Mouse (Mus musculus) CH12.LX (cell line): Measurements from ENCODE around the gene Atp13a4. TPM values are rescaled to one million over a fixed set of nuclear protein-coding genes. Genes with fewer than 3 reads are reported as not detected.

Source experiments
- DNase-seq: peaks from one replicate; pipeline ENCODE4 v3.0.0-alpha.2; 2013; ENCODE audit errors: extremely low read depth
- H3K27ac ChIP-seq: 2 replicates; pipeline ENCODE4 v1.5.1; 2012; ENCODE audit warnings: low read depth, mild to moderate bottlenecking, control low read depth, moderate library complexity; ENCODE audit not compliant: insufficient read depth
- H3K27me3 ChIP-seq: replicated peaks from 2 replicates; pipeline ENCODE3; 2012; ENCODE audit warnings: inconsistent platforms
- H3K36me3 ChIP-seq, 2 experiments: replicated peaks in 1 of 2; 2 replicates each; pipeline versions ENCODE3 to v1.6.1; 2012; ENCODE audit warnings: inconsistent platforms in 1 of 2, low read length in 1 of 2, mild to moderate bottlenecking in 1 of 2, mixed read lengths in 1 of 2, moderate library complexity in 1 of 2; ENCODE audit not compliant: control insufficient read depth in 1 of 2, insufficient read depth in 1 of 2
- H3K4me1 ChIP-seq, 2 experiments: 2 replicates each; pipeline ENCODE4 v1.6.1; 2012; ENCODE audit warnings: inconsistent platforms in 1 of 2, moderate library complexity in 1 of 2; ENCODE audit not compliant: insufficient read depth in 2 of 2, control insufficient read depth in 1 of 2
- H3K4me2 ChIP-seq: 2 replicates; pipeline ENCODE4 v1.6.1; 2012; ENCODE audit warnings: low read depth, mild to moderate bottlenecking, control low read depth; ENCODE audit not compliant: poor library complexity, insufficient read depth, severe bottlenecking
- H3K4me3 ChIP-seq, 3 experiments: fragments of 150-350 bp in 1 of 3; sonication (generic) in 1 of 3; replicated peaks in 1 of 3; 2 replicates each; pipeline versions ENCODE3 to v1.5.1; 2011 to 2012; ENCODE audit warnings: low read depth in 2 of 3, low read length in 2 of 3, mild to moderate bottlenecking in 2 of 3, moderate library complexity in 2 of 3, control low read depth in 1 of 3, improper control_type of control experiment in 1 of 3, inconsistent platforms in 1 of 3, mixed read lengths in 1 of 3; ENCODE audit not compliant: poor library complexity in 1 of 3
- H3K79me2 ChIP-seq: replicated peaks from 2 replicates; pipeline ENCODE4 v1.6.1; 2012; ENCODE audit warnings: mild to moderate bottlenecking, moderate library complexity; ENCODE audit not compliant: control insufficient read depth, poor library complexity, insufficient read depth, severe bottlenecking; ENCODE audit errors: extremely low read depth
- H3K9ac ChIP-seq: 2 replicates; pipeline ENCODE4 v1.6.1; 2012; ENCODE audit warnings: low read depth, mild to moderate bottlenecking, control low read depth, moderate library complexity; ENCODE audit not compliant: insufficient read depth
- H3K9me3 ChIP-seq: replicated peaks from 2 replicates; pipeline ENCODE3; 2012; ENCODE audit warnings: low read length, inconsistent platforms, mixed read lengths
- BHLHE40 ChIP-seq: IDR thresholded peaks from 2 replicates; pipeline ENCODE4 v1.6.1; 2011; ENCODE audit warnings: mild to moderate bottlenecking, low read depth, low read length, improper control_type of control experiment
- CHD1 ChIP-seq: IDR thresholded peaks from 2 replicates; pipeline ENCODE4 v1.6.1; 2012; ENCODE audit warnings: low read depth, low read length, improper control_type of control experiment, inconsistent platforms
- CHD2 ChIP-seq: IDR thresholded peaks from 2 replicates; pipeline ENCODE4 v1.6.1; 2011; ENCODE audit warnings: low read length, improper control_type of control experiment
- ELF1 ChIP-seq: IDR thresholded peaks from 2 replicates; pipeline ENCODE4 v1.6.1; 2014; ENCODE audit warnings: low read depth, mild to moderate bottlenecking, inconsistent platforms, low read length, improper control_type of control experiment
- EP300 ChIP-seq: IDR thresholded peaks from 2 replicates; pipeline ENCODE4 v1.6.1; 2011; ENCODE audit warnings: low read length, improper control_type of control experiment
- ETS1 ChIP-seq: conservative IDR thresholded peaks from 2 replicates; pipeline ENCODE4 v1.6.1; 2012; ENCODE audit warnings: low read depth, mild to moderate bottlenecking, inconsistent platforms, low read length, improper control_type of control experiment, moderate library complexity
- IRF4 ChIP-seq: IDR thresholded peaks from 2 replicates; pipeline ENCODE4 v1.6.1; 2014; ENCODE audit warnings: low read depth, mild to moderate bottlenecking, inconsistent platforms, low read length, improper control_type of control experiment
- JUN ChIP-seq: IDR thresholded peaks from 2 replicates; pipeline ENCODE4 v1.6.1; 2011; ENCODE audit warnings: low read depth, mild to moderate bottlenecking, low read length, improper control_type of control experiment, moderate library complexity; ENCODE audit not compliant: insufficient read depth
- JUND ChIP-seq: conservative IDR thresholded peaks from 2 replicates; pipeline ENCODE4 v1.6.1; 2011; ENCODE audit warnings: low read depth, low read length, improper control_type of control experiment
- MYC ChIP-seq: IDR thresholded peaks from 2 replicates; pipeline ENCODE4 v1.6.1; 2011; ENCODE audit warnings: low read depth, mild to moderate bottlenecking, improper control_type of control experiment, low read length
- NELFE ChIP-seq: IDR thresholded peaks from 2 replicates; pipeline ENCODE4 v1.6.1; 2011; ENCODE audit warnings: low read depth, low read length, improper control_type of control experiment
- SMC3 ChIP-seq: IDR thresholded peaks from 2 replicates; pipeline ENCODE4 v1.6.1; 2011; ENCODE audit warnings: low read depth, low read length, improper control_type of control experiment
- TBP ChIP-seq: conservative IDR thresholded peaks from 2 replicates; pipeline ENCODE4 v1.6.1; 2011; ENCODE audit warnings: low read depth, low read length, improper control_type of control experiment
- USF1 ChIP-seq: IDR thresholded peaks from 2 replicates; pipeline ENCODE4 v1.6.1; 2014; ENCODE audit warnings: low read depth, mild to moderate bottlenecking, inconsistent platforms, low read length, improper control_type of control experiment
- USF2 ChIP-seq: conservative IDR thresholded peaks from 2 replicates; pipeline ENCODE4 v1.6.1; 2011; ENCODE audit warnings: low read depth, low read length, improper control_type of control experiment
- ZKSCAN1 ChIP-seq: IDR thresholded peaks from 2 replicates; pipeline ENCODE4 v1.6.1; 2012; ENCODE audit warnings: low read depth, inconsistent platforms, low read length, improper control_type of control experiment, borderline replicate concordance
- dilution Hi-C: fragments of 300-500 bp; cut with MboI; formaldehyde crosslinking; loops from 2 replicates; pipeline ENCODE4 v1.14.3; 2020; ENCODE audit warnings: low sequenced_read_pairs; ENCODE audit not compliant: extremely low pct_unique_long_range_greater_than_20kb, extremely low pct_ligation_motif_present
- in situ Hi-C: fragments of 300-500 bp; cut with MboI; formaldehyde crosslinking; loops from 3 replicates; pipeline ENCODE4 v1.14.3; 2019; ENCODE audit warnings: low sequenced_read_pairs, low pct_ligation_motif_present, low pct_unique_long_range_greater_than_20kb, mixed read lengths
- polyA plus RNA-seq: library from polyadenylated mRNA; unstranded; fragments of >175 nt; gene quantifications from 2 replicates; pipeline ENCODE4 v1.2.1, GENCODE M21; 2012; ENCODE audit warnings: low read depth; ENCODE audit not compliant: insufficient read length
- total RNA-seq, 2 experiments: library from RNA; depleted of rRNA; stranded (reverse); fragments of 300-350 nt in 1 of 2; fragments of >200 nt in 1 of 2; gene quantifications; 2 replicates each; pipeline ENCODE4 v1.2.3; 2012 to 2014

The Atp13a4 gene
- total and polyA plus RNA-seq, 3 experiments: not detected

DNA sequence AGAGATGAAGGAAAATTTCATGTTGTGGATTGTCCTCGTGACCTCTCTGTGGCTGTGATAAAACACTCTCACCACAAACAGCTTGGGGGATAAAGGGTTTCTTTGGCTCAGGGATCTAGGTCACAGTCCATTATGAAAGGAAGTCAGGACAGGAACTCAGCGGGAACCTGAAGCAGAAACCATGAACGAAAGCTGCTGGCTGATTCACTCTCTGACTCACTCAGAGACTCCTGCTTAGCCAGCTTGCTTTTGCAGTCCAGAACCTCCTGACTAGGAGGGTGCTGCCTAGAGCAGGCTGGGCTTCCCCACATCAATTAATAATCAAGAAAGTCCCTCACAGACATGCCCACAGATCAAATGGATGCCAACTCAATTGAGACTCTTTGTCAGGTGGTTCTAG lies 32.2 kb downstream of the Atp13a4 start:
- Histone ChIP-seq H3K4me3 (no peak overlapping the region), H3K4me2 (no peak overlapping the region), H3K27me3 (no peaks in the 10 kb centered on the region), H3K27ac (no peak overlapping the region)
- DNase-seq: peak; percentile 53
- no peak for TF ChIP-seq CHD2
- TF ChIP-seq IRF4: peak; percentile 47; the same call in 1 of the 2 replicates
- no peak for TF ChIP-seq ETS1
- TF ChIP-seq TBP: no peak
- TF ChIP-seq, all 38 proteins: peak for 1
- H3K4me1 ChIP-seq: peaks cover 3 to 21% of the 10 kb centered on the region in 2 experiments; a peak in 2 of 4 replicates
- no peaks in the 10 kb centered on the region for H3K79me2 ChIP-seq
- H3K36me3 ChIP-seq: no peaks in the 10 kb centered on the region
- in situ Hi-C loops: no loop called here
- H3K9ac ChIP-seq: no peak overlapping the region
- dilution Hi-C loops: no loop called here
- H3K9me3 ChIP-seq: no peaks in the 10 kb centered on the region

DNA sequence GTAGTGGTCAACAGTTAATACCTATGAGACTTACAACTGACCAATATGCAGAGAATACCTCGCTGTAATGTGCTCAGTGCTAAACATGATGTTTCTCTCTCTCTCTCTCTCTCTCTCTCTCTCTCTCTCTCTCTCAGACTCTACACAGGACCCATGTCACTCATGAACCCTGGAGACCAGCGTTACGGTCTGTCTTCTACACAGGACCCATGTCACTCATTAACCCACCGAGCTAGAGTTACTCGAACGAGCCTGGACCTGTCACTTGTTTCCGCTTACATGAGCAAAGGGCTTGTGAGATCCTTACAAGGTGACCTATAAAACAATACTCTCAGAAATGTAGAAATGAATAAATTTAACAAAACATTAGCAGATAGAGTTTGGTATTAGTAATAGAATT lies 33.9 kb downstream of the Atp13a4 start:
- TF ChIP-seq TBP (no peak), JUND (no peak), BHLHE40 (no peak), ELF1 (no peak), ETS1 (no peak), USF1 (no peak), ZKSCAN1 (no peak), USF2 (no peak), SMC3 (no peak), CHD1 (no peak)
- TF ChIP-seq, all 38 proteins: peak for 0
- Histone ChIP-seq H3K27ac (no peak overlapping the region), H3K9me3 (no peaks in the 10 kb centered on the region), H3K79me2 (no peaks in the 10 kb centered on the region), H3K27me3 (no peaks in the 10 kb centered on the region), H3K9ac (no peak overlapping the region), H3K36me3 (no peaks in the 10 kb centered on the region), H3K4me2 (no peak overlapping the region), H3K4me3 (no peak overlapping the region), H3K4me1 (peaks cover 3 to 21% of the 10 kb centered on the region in 2 experiments; a peak in 2 of 4 replicates)
- no peak for DNase-seq
- dilution Hi-C loops: no loop called here
- in situ Hi-C loops: no loop called here

DNA sequence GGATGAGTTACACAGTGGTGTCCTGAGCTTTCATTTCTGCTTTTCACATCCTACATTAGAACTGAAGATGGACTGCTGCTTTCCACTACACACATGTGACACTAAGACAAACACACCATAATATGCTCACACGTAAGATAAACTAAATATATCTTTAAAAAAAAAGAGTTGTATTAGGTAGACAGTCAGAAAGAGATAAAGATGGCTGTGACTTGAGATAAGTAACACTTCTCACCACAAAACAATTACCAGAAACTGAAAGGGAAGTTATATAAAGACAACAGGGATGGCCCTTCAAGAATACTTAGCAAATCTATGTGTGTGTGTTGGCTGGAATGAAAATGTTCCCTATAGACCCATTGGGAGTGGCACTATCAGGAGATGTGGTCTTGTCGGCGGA lies 34.8 kb downstream of the Atp13a4 start:
- in situ Hi-C loops: no loop called here
- Histone ChIP-seq H3K9me3 (no peaks in the 10 kb centered on the region), H3K27ac (no peak overlapping the region), H3K79me2 (no peaks in the 10 kb centered on the region), H3K4me1 (peaks cover 3 to 21% of the 10 kb centered on the region in 2 experiments; a peak in 2 of 4 replicates), H3K36me3 (no peaks in the 10 kb centered on the region), H3K4me2 (no peak overlapping the region), H3K27me3 (no peaks in the 10 kb centered on the region), H3K4me3 (no peak overlapping the region), H3K9ac (no peak overlapping the region)
- no peak for TF ChIP-seq NELFE
- TF ChIP-seq JUN: no peak
- no peak for TF ChIP-seq ZKSCAN1
- TF ChIP-seq IRF4: no peak
- TF ChIP-seq MYC: no peak
- TF ChIP-seq SMC3: no peak
- TF ChIP-seq EP300: 0 out of 2 replicates have a peak, but pooled peaks have one; percentile 28
- no peak for DNase-seq
- dilution Hi-C loops: no loop called here
